Mouse (Mus musculus) CH12.LX (cell line): ENCODE data around the gene Arl5c.

Source experiments
- CHD1 ChIP-seq: IDR thresholded peaks from 2 replicates; pipeline ENCODE4 v1.6.1; 2012; ENCODE audit warnings: low read depth, low read length, improper control_type of control experiment, inconsistent platforms
- CHD2 ChIP-seq: IDR thresholded peaks from 2 replicates; pipeline ENCODE4 v1.6.1; 2011; ENCODE audit warnings: low read length, improper control_type of control experiment
- CTCF ChIP-seq, 2 experiments: IDR thresholded peaks in 1 of 2; conservative IDR thresholded peaks in 1 of 2; 2 replicates each; pipeline ENCODE4 v1.5.1; 2011 to 2012; ENCODE audit warnings: low read depth in 2 of 2, low read length in 2 of 2, improper control_type of control experiment in 1 of 2, inconsistent platforms in 1 of 2, mild to moderate bottlenecking in 1 of 2, moderate library complexity in 1 of 2
- EP300 ChIP-seq: IDR thresholded peaks from 2 replicates; pipeline ENCODE4 v1.6.1; 2011; ENCODE audit warnings: low read length, improper control_type of control experiment
- JUND ChIP-seq: conservative IDR thresholded peaks from 2 replicates; pipeline ENCODE4 v1.6.1; 2011; ENCODE audit warnings: low read depth, low read length, improper control_type of control experiment
- POLR2A ChIP-seq: IDR thresholded peaks from 2 replicates; pipeline ENCODE4 v1.6.1; 2011; ENCODE audit warnings: low read depth, mild to moderate bottlenecking, improper control_type of control experiment, low read length
- SMC3 ChIP-seq: IDR thresholded peaks from 2 replicates; pipeline ENCODE4 v1.6.1; 2011; ENCODE audit warnings: low read depth, low read length, improper control_type of control experiment
- TBP ChIP-seq: conservative IDR thresholded peaks from 2 replicates; pipeline ENCODE4 v1.6.1; 2011; ENCODE audit warnings: low read depth, low read length, improper control_type of control experiment
- ZC3H11A ChIP-seq: IDR thresholded peaks from 2 replicates; pipeline ENCODE4 v1.6.1; 2012; ENCODE audit warnings: low read depth, mild to moderate bottlenecking, inconsistent platforms, low read length, improper control_type of control experiment
- ZKSCAN1 ChIP-seq: IDR thresholded peaks from 2 replicates; pipeline ENCODE4 v1.6.1; 2012; ENCODE audit warnings: low read depth, inconsistent platforms, low read length, improper control_type of control experiment, borderline replicate concordance

DNA sequence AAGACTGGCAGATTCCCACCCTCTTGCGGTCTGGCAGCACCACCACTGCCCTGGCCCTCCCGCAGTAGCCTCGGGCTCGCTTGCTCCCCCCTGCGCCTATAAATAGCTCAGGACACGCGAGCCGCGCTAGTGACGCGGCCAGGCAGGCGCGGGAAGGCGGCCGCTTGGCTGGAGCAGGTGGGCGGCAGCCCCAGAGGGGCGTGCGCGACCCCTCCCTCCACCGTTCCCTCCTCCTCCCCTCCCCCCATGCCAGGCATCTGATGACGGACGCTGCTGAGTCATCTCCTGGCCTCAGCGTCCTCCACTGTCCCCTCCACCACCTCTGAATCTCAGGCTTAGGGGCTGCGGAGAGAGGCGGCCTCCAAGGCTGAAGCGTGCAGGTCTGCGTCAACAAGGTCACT, 40.0 kb upstream of the Arl5c start:
- TF ChIP-seq EP300 (no peak), CHD2 (no peak), POLR2A (no peak), JUND (no peak), CTCF (conservative IDR thresholded peaks at IDR 0.05 in 1 of 2, IDR thresholded peaks at IDR 0.05 in 1 of 2; ENCODE audit: low read depth in 2 of 2, low read length in 2 of 2) (no peak), ZC3H11A (no peak), ZKSCAN1 (no peak), CHD1 (no peak), SMC3 (no peak), TBP (no peak)
